Mouse (Mus musculus) CH12.LX (cell line): ENCODE measurements at regions not wholly inside any gene's neighbourhood (a gene's known extent, or its start where the extent isn't known, plus 50 kb on each side); places are given as distances from the start of the nearest gene placed in this dataset.

Source experiments
- BHLHE40 ChIP-seq: IDR thresholded peaks from 2 replicates; pipeline ENCODE4 v1.6.1; 2011; ENCODE audit warnings: mild to moderate bottlenecking, low read depth, low read length, improper control_type of control experiment
- CHD1 ChIP-seq: IDR thresholded peaks from 2 replicates; pipeline ENCODE4 v1.6.1; 2012; ENCODE audit warnings: low read depth, low read length, improper control_type of control experiment, inconsistent platforms
- CTCF ChIP-seq, 2 experiments: IDR thresholded peaks in 1 of 2; conservative IDR thresholded peaks in 1 of 2; 2 replicates each; pipeline ENCODE4 v1.5.1; 2011 to 2012; ENCODE audit warnings: low read depth in 2 of 2, low read length in 2 of 2, improper control_type of control experiment in 1 of 2, inconsistent platforms in 1 of 2, mild to moderate bottlenecking in 1 of 2, moderate library complexity in 1 of 2
- GABPA ChIP-seq: IDR thresholded peaks from 2 replicates; pipeline ENCODE4 v1.6.1; 2012; ENCODE audit warnings: low read depth, low read length, improper control_type of control experiment, inconsistent platforms; ENCODE audit not compliant: insufficient replicate concordance
- POLR2A ChIP-seq: IDR thresholded peaks from 2 replicates; pipeline ENCODE4 v1.6.1; 2011; ENCODE audit warnings: low read depth, mild to moderate bottlenecking, improper control_type of control experiment, low read length
- RAD21 ChIP-seq: IDR thresholded peaks from 2 replicates; pipeline ENCODE4 v1.6.1; 2011; ENCODE audit warnings: low read depth, mild to moderate bottlenecking, low read length, improper control_type of control experiment, moderate library complexity

DNA sequence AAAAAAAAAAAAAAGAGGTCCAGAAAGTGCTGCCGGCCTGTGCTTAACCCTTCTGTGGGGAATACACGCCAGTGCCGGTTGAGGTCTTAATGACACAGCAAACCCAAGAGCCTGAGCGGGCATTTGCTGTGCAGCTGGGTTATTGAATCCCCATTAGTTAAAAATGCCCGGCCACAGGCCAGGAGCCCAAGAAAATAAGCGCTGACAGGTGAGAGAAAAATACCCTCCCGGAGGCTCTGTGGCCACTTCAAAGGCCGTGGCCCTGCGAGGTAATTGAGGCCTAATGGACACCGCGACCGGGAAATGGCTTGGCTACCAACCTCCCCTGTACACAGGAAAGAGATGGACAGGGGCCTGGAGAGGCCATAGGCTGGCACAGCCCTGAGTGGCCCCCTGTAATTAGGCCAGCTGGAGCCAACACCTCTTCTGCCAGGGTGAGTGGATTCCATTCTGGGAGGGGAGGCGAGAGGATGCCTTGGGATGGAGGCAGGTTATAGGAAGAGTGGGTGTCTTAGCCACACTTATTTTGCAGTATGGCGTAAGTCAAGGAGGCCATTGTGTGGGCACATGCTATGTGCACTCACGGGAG lies 79.7 kb downstream of the Irx5 start:
- no peak for TF ChIP-seq GABPA
- no peak for TF ChIP-seq CHD1
- TF ChIP-seq POLR2A, result no peak
- TF ChIP-seq RAD21, result no peak
- no peak for TF ChIP-seq CTCF (conservative IDR thresholded peaks at IDR 0.05 in 1 of 2, IDR thresholded peaks at IDR 0.05 in 1 of 2; ENCODE audit: low read depth in 2 of 2, low read length in 2 of 2)
- no peak for TF ChIP-seq BHLHE40
